Mouse (Mus musculus) kidney, embryonic 14.5 days (tissue): ENCODE results near the gene Stk4. TPM values are rescaled to one million over a fixed set of nuclear protein-coding genes. Genes with fewer than 3 reads are reported as not detected.

Source experiments
- ATAC-seq: fragments of 200-750 bp; cut with Nextera tagmentation; 2 replicates; pipeline ENCODE4 v1.8.0; 2017; ENCODE audit warnings: moderate number of reproducible peaks, mild to moderate bottlenecking, moderate TSS enrichment, moderate library complexity; ENCODE audit not compliant: low FRiP score, low TSS enrichment
- H3K27ac ChIP-seq: fragments of 300-500 bp; sonication (generic); 2 replicates; pipeline ENCODE4 v1.5.1; 2014; ENCODE audit warnings: low read depth, mild to moderate bottlenecking, low read length, moderate library complexity, mixed read lengths
- H3K27me3 ChIP-seq: fragments of 300-500 bp; sonication (generic); 2 replicates; pipeline ENCODE4 v1.6.1; 2014; ENCODE audit warnings: mild to moderate bottlenecking, low read length; ENCODE audit not compliant: control insufficient read depth, insufficient read depth
- H3K36me3 ChIP-seq: fragments of 300-500 bp; sonication (generic); 2 replicates; pipeline ENCODE4 v1.6.1; 2014; ENCODE audit warnings: low read length, mixed read lengths; ENCODE audit not compliant: control insufficient read depth, insufficient read depth
- H3K4me1 ChIP-seq: fragments of 300-500 bp; sonication (generic); 2 replicates; pipeline ENCODE4 v1.6.1; 2014; ENCODE audit warnings: low read length, mixed read lengths; ENCODE audit not compliant: control insufficient read depth, insufficient read depth
- H3K4me2 ChIP-seq: fragments of 300-500 bp; sonication (generic); replicated peaks from 2 replicates; pipeline ENCODE4 v1.6.1; 2014; ENCODE audit warnings: low read depth, mild to moderate bottlenecking, low read length
- H3K4me3 ChIP-seq: fragments of 300-500 bp; sonication (generic); 2 replicates; pipeline ENCODE4 v1.5.1; 2014; ENCODE audit warnings: mild to moderate bottlenecking, low read length
- H3K9ac ChIP-seq: fragments of 300-500 bp; sonication (generic); 2 replicates; pipeline ENCODE4 v1.6.1; 2014; ENCODE audit warnings: low read depth, mild to moderate bottlenecking, low read length, moderate library complexity
- H3K9me3 ChIP-seq: fragments of 300-500 bp; sonication (generic); 2 replicates; pipeline ENCODE4 v1.6.1; 2016; ENCODE audit warnings: low read length; ENCODE audit not compliant: control insufficient read depth
- WGBS: fragments of 180-500 bp; shearing (Covaris S2); extraction: QIAGEN DNeasy Blood & Tissue Kit; methylation state at CpG from one replicate; pipeline ENCODE4 v1.1.7; 2014; 5-methylcytosine and 5-hydroxymethylcytosine counted together
- polyA plus RNA-seq: library from polyadenylated mRNA; unstranded; fragments of >200 nt; fragmentation: Nextera tagmentation; extraction: Ambion mirVana; gene quantifications from 2 replicates; pipeline ENCODE4 v1.2.1, GENCODE M21; 2014

Stk4 gene
- polyA plus RNA-seq, 1 experiment from 2014 or later, result 36.5 TPM

- peaks cover 6% of the 10 kb centered on the region; the same call in 1 of the 2 replicates for H3K36me3 ChIP-seq
- no peak for ATAC-seq
- no peaks in the 10 kb centered on the region for H3K9me3 ChIP-seq
- no peak overlapping the region for H3K9ac ChIP-seq
- no peaks in the 10 kb centered on the region for H3K4me1 ChIP-seq
- no peaks in the 10 kb centered on the region for H3K27me3 ChIP-seq
- 82% methylated on average over 12 of the region's 12 CpGs for WGBS
- H3K27ac ChIP-seq, result no peak overlapping the region
- no peak overlapping the region for H3K4me3 ChIP-seq
- no peak overlapping the region for H3K4me2 ChIP-seq
Observed at GRCm38 (mm10) chr2:164128576-164129411, 58.7 kb downstream of the Stk4 start.

DNA sequence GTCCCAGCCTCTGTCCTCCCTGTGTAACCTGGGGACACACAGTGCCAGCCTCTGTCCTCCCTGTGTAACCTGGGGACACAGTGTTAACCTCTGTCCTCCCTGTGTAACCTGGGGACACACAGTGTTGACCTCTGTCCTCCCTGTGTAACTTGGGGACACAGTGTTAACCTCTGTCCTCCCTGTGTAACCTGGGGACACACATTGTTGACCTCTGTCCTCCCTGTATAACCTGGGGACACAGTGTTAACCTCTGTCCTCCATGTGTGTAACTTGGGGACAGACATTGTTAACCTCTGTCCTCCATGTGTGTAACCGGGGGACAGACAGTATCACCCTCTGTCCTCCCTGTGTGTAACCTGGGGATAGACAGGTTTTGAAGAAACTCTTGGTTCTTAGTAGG lies 61.5 kb downstream of the Stk4 start:
- Histone ChIP-seq H3K4me2 (no peak overlapping the region), H3K4me3 (no peak overlapping the region), H3K4me1 (no peaks in the 10 kb centered on the region), H3K9me3 (no peaks in the 10 kb centered on the region), H3K27ac (no peak overlapping the region), H3K27me3 (no peaks in the 10 kb centered on the region), H3K9ac (no peak overlapping the region), H3K36me3 (peaks cover 3% of the 10 kb centered on the region; the same call in 1 of the 2 replicates)
- no peak for ATAC-seq
- WGBS, result 84% methylated on average over 1 of the region's 1 CpGs

- Histone ChIP-seq H3K4me2 (no peak overlapping the region), H3K4me1 (peaks cover 17% of the 10 kb centered on the region; the same call in 1 of the 2 replicates), H3K27ac (no peak overlapping the region), H3K36me3 (peaks cover 3% of the 10 kb centered on the region; the same call in 1 of the 2 replicates), H3K9ac (no peak overlapping the region), H3K4me3 (no peak overlapping the region), H3K27me3 (no peaks in the 10 kb centered on the region), H3K9me3 (no peaks in the 10 kb centered on the region)
- no peak for ATAC-seq
- 78% methylated on average over 6 of the region's 6 CpGs for WGBS
Observed at GRCm38 (mm10) chr2:164134563-164134962, 64.4 kb downstream of the Stk4 start.

DNA sequence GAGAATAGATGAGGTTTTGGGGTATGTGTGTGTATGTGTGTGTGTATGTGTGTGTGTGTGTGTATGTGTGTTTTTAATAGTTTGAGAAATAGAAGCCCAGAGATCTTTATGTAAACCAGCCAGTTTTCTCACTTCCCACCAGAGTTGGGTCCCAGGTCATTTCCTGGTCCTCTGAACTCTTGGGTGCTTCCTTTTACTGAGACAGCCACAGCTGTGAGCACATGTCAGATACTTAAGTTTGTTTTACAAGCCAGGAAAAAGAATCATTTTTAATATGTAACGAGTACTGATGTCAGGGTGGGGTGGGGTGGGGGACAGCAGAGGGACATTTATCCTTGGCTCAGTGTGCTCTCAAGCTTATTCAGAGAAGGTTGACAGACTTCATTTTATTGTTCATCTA lies 65.2 kb downstream of the Stk4 start:
- no peak overlapping the region for H3K9ac ChIP-seq
- 62% methylated on average over 1 of the region's 1 CpGs for WGBS

GRCm38 (mm10) chr2:164136393-164136792 lies 66.3 kb downstream of the Stk4 start:
- 36% methylated on average over 2 of the region's 2 CpGs for WGBS
- Histone ChIP-seq H3K36me3 (peaks cover 3% of the 10 kb centered on the region; the same call in 1 of the 2 replicates), H3K27me3 (no peaks in the 10 kb centered on the region), H3K9me3 (no peaks in the 10 kb centered on the region), H3K27ac (no peak overlapping the region), H3K4me3 (no peak overlapping the region), H3K4me2 (no peak overlapping the region), H3K4me1 (peaks cover 17% of the 10 kb centered on the region; the same call in 1 of the 2 replicates), H3K9ac (no peak overlapping the region)
- peak; percentile 32; the same call in 1 of the 2 replicates for ATAC-seq

More for the DNA sequence above, 65.2 kb downstream of the Stk4 start:
- Histone ChIP-seq H3K4me2 (no peak overlapping the region), H3K4me1 (peaks cover 17% of the 10 kb centered on the region; the same call in 1 of the 2 replicates), H3K4me3 (no peak overlapping the region), H3K27me3 (no peaks in the 10 kb centered on the region), H3K36me3 (peaks cover 3% of the 10 kb centered on the region; the same call in 1 of the 2 replicates), H3K27ac (no peak overlapping the region), H3K9me3 (no peaks in the 10 kb centered on the region)
- ATAC-seq, result no peak

DNA sequence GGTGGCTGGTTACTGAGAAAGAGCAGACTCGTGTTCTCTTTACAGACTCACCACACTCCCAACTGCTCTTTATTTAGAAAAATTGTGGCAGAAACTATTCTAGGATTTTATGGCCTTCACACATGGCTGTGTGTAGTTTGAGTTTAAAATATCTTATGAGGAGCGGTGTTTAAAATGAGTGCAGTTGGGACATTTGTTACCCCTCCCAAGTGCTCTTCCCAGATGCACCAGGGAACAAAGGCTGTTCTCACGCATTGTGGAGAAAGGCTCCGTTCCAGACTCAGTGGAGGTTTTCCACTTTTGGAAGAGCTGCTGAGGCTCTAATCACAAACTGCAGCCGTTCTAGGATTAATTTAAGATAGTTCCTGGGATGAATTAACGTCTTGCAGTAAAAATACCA lies 67.6 kb downstream of the Stk4 start:
- Histone ChIP-seq H3K9ac (no peak overlapping the region), H3K9me3 (no peaks in the 10 kb centered on the region), H3K4me1 (peaks cover 17% of the 10 kb centered on the region; the same call in 1 of the 2 replicates), H3K4me3 (no peak overlapping the region), H3K36me3 (no peaks in the 10 kb centered on the region; the same call in 1 of the 2 replicates), H3K4me2 (no peak overlapping the region), H3K27ac (no peak overlapping the region), H3K27me3 (no peaks in the 10 kb centered on the region)
- WGBS, result 64% methylated on average over 6 of the region's 6 CpGs
- no peak for ATAC-seq

- WGBS, result 75% methylated on average over 10 of the region's 10 CpGs
- H3K4me3 ChIP-seq, result no peak overlapping the region
- no peak overlapping the region for H3K4me2 ChIP-seq
- H3K9ac ChIP-seq, result no peak overlapping the region
- H3K27me3 ChIP-seq, result no peaks in the 10 kb centered on the region
- H3K4me1 ChIP-seq, result peaks cover 14% of the 10 kb centered on the region; the same call in 1 of the 2 replicates
- no peak overlapping the region for H3K27ac ChIP-seq
- no peaks in the 10 kb centered on the region for H3K9me3 ChIP-seq
- ATAC-seq, result no peak
- H3K36me3 ChIP-seq, result no peaks in the 10 kb centered on the region; the same call in 1 of the 2 replicates
Observed at GRCm38 (mm10) chr2:164142021-164142420, 71.9 kb downstream of the Stk4 start.

DNA sequence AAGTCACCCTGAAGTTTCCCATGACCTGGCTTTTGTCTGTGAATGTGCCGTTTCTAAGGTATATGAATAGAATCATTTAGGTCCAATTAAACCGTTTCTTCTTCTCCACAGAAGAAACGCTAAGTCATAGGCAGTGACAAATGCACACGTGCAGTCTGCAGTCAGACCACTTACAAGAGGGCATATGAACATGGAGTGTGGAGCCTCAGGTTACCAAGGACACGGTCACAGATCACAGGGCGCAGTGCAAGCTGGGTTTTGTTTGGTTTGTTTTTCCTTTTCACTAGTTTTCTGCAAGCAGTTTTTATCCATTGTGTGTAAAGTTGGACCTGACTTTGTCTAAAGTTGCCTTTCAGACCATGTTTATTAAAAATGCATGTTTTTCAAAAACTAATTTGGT lies 73.9 kb downstream of the Stk4 start:
- Histone ChIP-seq H3K9me3 (no peaks in the 10 kb centered on the region), H3K9ac (no peak overlapping the region), H3K4me2 (no peak overlapping the region), H3K27ac (no peak overlapping the region), H3K4me1 (no peaks in the 10 kb centered on the region), H3K27me3 (no peaks in the 10 kb centered on the region), H3K4me3 (no peak overlapping the region), H3K36me3 (no peaks in the 10 kb centered on the region; the same call in 1 of the 2 replicates)
- WGBS, result 43% methylated on average over 6 of the region's 6 CpGs
- peak; percentile 83 for ATAC-seq

GRCm38 (mm10) chr2:164144541-164144940 lies 74.4 kb downstream of the Stk4 start:
- 70% methylated on average over 10 of the region's 10 CpGs for WGBS
- no peak overlapping the region for H3K4me3 ChIP-seq
- H3K36me3 ChIP-seq, result no peaks in the 10 kb centered on the region; the same call in 1 of the 2 replicates
- no peak for ATAC-seq
- no peak overlapping the region for H3K9ac ChIP-seq
- no peak overlapping the region for H3K4me2 ChIP-seq
- H3K27ac ChIP-seq, result no peak overlapping the region
- no peaks in the 10 kb centered on the region for H3K9me3 ChIP-seq
- H3K27me3 ChIP-seq, result no peaks in the 10 kb centered on the region
- no peaks in the 10 kb centered on the region for H3K4me1 ChIP-seq
